Mouse (Mus musculus) left cerebral cortex, postnatal 25 days (tissue): ENCODE measurements at regions not wholly inside any gene's neighbourhood (a gene's known extent, or its start where the extent isn't known, plus 50 kb on each side); places are given as distances from the start of the nearest gene placed in this dataset.
A peak's percentile ranks its signal among the peaks of the same experiment; 100 is the strongest.

Experiments
- DNase-seq, 2 experiments: peaks; one replicate each; pipeline ENCODE4 v3.0.0; 2022; ENCODE audit warnings: low spot score in 2 of 2, mixed read lengths in 1 of 2
- intact Hi-C: fragments of 180-260 bp; cut with DNase I; formaldehyde crosslinking; loops from one replicate; pipeline ENCODE4 v1.15.1; 2025

GRCm38 (mm10) chr11:42067788-42068187 is 67.1 kb upstream of the Gabrg2 start:
- intact Hi-C loops, result loop anchor here (2.0 to 10.0 kb wide), 2 partner anchors 633 to 1141 kb away; no protein-coding TSS in a partner anchor
- DNase-seq, result peak; percentile 64 to 86

- peak in 1 of 2 experiments; percentile 67 for DNase-seq
- intact Hi-C loops, result loop anchor here (5.0 kb wide), 3 partner anchors 89 to 1269 kb away; no protein-coding TSS in a partner anchor
Measured at GRCm38 (mm10) chr11:42051567-42051966, 50.9 kb upstream of the Gabrg2 start.
